Mouse (Mus musculus): ENCODE results near the gene Spef1. TPM values are rescaled to one million over a fixed set of nuclear protein-coding genes. Genes with fewer than 3 reads are reported as not detected.

Spef1 gene
- total and polyA plus RNA-seq, 2 experiments from 2014 or later: 9.7 to 26.2 TPM

DNA sequence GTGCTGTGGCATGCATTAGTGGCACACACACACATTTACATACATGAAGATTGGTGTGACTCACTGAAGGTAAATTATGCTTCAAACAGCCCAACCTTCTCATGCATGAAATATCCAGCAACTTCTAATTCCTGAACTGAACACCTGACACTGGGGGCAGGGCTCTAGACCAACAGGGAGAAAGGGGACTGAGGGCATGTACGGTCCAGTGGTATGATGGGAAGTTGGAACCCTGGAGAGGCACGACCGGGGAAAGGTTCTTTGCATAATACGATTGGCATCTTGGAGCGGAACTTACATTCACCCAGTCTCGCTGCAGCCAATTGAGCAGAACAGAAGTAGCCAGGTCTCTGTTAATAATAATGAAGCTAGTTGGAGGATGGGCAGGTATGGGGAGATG is 38.1 kb upstream of the Spef1 start:
- Histone ChIP-seq H3K9ac (no peak overlapping the region), H3K4me2 (ENCODE audit: low read depth) (no peak overlapping the region), H3K4me3 (ENCODE audit: low read depth, low read length) (no peak overlapping the region), H3K9me3 (ENCODE audit: low read length) (no peaks in the 10 kb centered on the region), H3K4me1 (ENCODE audit: insufficient read depth) (no peaks in the 10 kb centered on the region), H3K27ac (ENCODE audit: low read depth, low read length) (no peak overlapping the region), H3K27me3 (ENCODE audit: insufficient read depth, low read length) (no peaks in the 10 kb centered on the region), H3K36me3 (ENCODE audit: insufficient read depth) (no peaks in the 10 kb centered on the region)
- DNase-seq (no peak), ATAC-seq (no peak)
- no peak for TF ChIP-seq CTCF (IDR thresholded peaks at IDR 0.05; ENCODE audit: low read depth)
- 83% methylated on average over 6 of the region's 6 CpGs for WGBS

GRCm38 (mm10) chr2:131223569-131223968 is 36.5 kb upstream of the Spef1 start:
- H3K9me3 ChIP-seq (ENCODE audit: low read length): no peaks in the 10 kb centered on the region
- H3K4me3 ChIP-seq (ENCODE audit: low read depth, low read length): no peak overlapping the region
- 78% methylated on average over 1 of the region's 1 CpGs for WGBS
- ATAC-seq: no peak
- H3K36me3 ChIP-seq (ENCODE audit: insufficient read depth): no peaks in the 10 kb centered on the region
- no peaks in the 10 kb centered on the region for H3K27me3 ChIP-seq (ENCODE audit: insufficient read depth, low read length)
- no peaks in the 10 kb centered on the region for H3K4me1 ChIP-seq (ENCODE audit: insufficient read depth)
- H3K27ac ChIP-seq (ENCODE audit: low read depth, low read length): no peak overlapping the region
- DNase-seq: no peak
- no peak overlapping the region for H3K9ac ChIP-seq
- no peak overlapping the region for H3K4me2 ChIP-seq (ENCODE audit: low read depth)
- TF ChIP-seq CTCF (IDR thresholded peaks at IDR 0.05; ENCODE audit: low read depth): no peak

GRCm38 (mm10) chr2:131222562-131222961 is 35.5 kb upstream of the Spef1 start:
- Histone ChIP-seq H3K36me3 (ENCODE audit: insufficient read depth) (no peaks in the 10 kb centered on the region), H3K4me1 (ENCODE audit: insufficient read depth) (no peaks in the 10 kb centered on the region), H3K27me3 (ENCODE audit: insufficient read depth, low read length) (no peaks in the 10 kb centered on the region), H3K9me3 (ENCODE audit: low read length) (no peaks in the 10 kb centered on the region), H3K27ac (ENCODE audit: low read depth, low read length) (no peak overlapping the region), H3K4me2 (ENCODE audit: low read depth) (no peak overlapping the region), H3K9ac (no peak overlapping the region), H3K4me3 (ENCODE audit: low read depth, low read length) (no peak overlapping the region)
- WGBS: 55% methylated on average over 5 of the region's 5 CpGs
- DNase-seq (no peak), ATAC-seq (no peak)
- TF ChIP-seq CTCF (IDR thresholded peaks at IDR 0.05; ENCODE audit: low read depth): no peak

DNA sequence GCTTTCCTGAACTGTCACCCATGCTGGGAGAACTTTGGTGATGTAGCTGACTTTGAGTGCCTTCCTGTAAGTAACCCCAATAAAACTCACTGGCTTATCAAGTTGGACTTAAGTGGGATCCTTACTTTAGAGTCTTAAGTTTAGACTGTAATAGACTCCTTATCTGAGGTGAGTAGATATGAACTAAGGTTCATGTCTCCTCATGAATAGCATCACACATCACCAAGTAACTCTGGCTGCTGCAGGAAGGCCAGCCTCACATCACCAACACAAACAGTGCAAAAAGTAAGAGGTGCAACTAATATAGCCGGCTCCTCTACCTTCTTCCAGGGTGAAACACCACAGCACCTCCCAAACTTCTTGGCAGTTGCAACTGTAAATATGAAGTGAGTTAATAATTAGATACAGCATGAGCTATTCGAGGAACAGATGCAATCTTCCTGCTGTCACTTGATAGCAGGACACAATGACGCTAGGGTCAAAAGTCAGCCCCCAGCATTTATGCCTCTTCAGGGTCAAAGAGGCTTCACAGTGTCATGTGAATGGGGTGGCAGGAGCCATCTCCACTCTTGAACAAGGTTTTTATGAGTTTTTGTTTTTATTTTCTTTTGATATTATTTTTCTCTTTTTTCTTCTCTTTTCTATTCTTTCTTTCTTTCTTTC is 34.9 kb upstream of the Spef1 start:
- no peak overlapping the region for H3K4me2 ChIP-seq (ENCODE audit: low read depth)
- no peak overlapping the region for H3K4me3 ChIP-seq (ENCODE audit: low read depth, low read length)
- H3K9ac ChIP-seq: no peak overlapping the region
- ATAC-seq (no peak), DNase-seq (no peak)
- no peak for TF ChIP-seq CTCF (IDR thresholded peaks at IDR 0.05; ENCODE audit: low read depth)
- H3K9me3 ChIP-seq (ENCODE audit: low read length): no peaks in the 10 kb centered on the region
- no peaks in the 10 kb centered on the region for H3K36me3 ChIP-seq (ENCODE audit: insufficient read depth)
- H3K4me1 ChIP-seq (ENCODE audit: insufficient read depth): no peaks in the 10 kb centered on the region
- H3K27me3 ChIP-seq (ENCODE audit: insufficient read depth, low read length): no peaks in the 10 kb centered on the region
- no peak overlapping the region for H3K27ac ChIP-seq (ENCODE audit: low read depth, low read length)
- 86% methylated on average over 3 of the region's 3 CpGs for WGBS

GRCm38 (mm10) chr2:131220030-131220429 is 32.9 kb upstream of the Spef1 start:
- H3K27me3 ChIP-seq (ENCODE audit: insufficient read depth, low read length): no peaks in the 10 kb centered on the region
- DNase-seq: no peak
- ATAC-seq: no peak
- no peak overlapping the region for H3K27ac ChIP-seq (ENCODE audit: low read depth, low read length)
- H3K4me1 ChIP-seq (ENCODE audit: insufficient read depth): no peaks in the 10 kb centered on the region
- H3K4me3 ChIP-seq (ENCODE audit: low read depth, low read length): no peak overlapping the region
- no peak overlapping the region for H3K4me2 ChIP-seq (ENCODE audit: low read depth)
- H3K9ac ChIP-seq: no peak overlapping the region
- TF ChIP-seq CTCF (IDR thresholded peaks at IDR 0.05; ENCODE audit: low read depth): no peak
- no peaks in the 10 kb centered on the region for H3K9me3 ChIP-seq (ENCODE audit: low read length)
- WGBS: 87% methylated on average over 4 of the region's 4 CpGs
- H3K36me3 ChIP-seq (ENCODE audit: insufficient read depth): no peaks in the 10 kb centered on the region

DNA sequence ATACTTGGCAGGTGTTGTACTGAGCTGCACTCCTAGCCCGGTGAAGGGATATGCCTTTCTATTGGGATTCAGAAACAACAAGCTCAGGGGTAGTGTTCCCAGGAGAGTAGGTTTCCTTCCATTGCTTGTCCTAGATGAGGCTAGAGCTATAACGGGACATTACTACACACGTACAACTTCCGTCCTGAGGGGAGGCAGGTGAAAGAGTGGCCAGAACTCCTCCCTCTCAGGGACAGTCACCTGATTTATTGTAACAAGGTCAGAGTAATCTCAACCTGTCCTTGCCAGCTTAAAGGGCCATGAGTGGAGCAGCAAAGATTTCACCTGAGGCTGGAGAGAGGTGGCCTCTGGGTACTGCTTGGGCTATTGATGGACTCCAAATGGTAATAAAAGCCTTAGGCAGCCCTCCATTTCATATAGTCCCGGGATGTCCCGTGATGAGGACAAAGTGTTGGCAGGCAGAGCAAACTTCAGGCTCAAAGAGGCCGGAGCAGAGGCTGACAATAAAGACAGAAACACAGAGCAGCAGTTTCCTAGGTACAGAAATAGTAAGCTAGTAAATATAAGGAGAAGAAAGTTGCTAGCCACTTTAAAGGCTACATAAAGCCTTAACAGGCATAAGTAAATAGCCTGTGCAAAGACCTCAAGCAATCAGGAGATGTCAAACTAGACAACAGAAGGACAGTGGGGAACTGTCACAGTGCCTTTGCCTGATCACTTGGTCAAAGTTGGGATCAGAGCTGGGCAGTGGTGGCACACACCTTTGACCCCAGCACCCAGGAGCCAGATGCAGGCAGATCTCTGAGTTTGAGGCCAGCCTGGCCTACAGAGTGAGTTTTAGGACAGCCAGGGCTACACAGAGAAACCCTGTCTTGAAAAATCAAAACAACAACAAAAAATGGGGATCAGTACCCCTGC is 29.1 kb upstream of the Spef1 start:
- 86% methylated on average over 7 of the region's 7 CpGs for WGBS
- TF ChIP-seq CTCF (IDR thresholded peaks at IDR 0.05; ENCODE audit: low read depth): no peak
- Histone ChIP-seq H3K4me1 (ENCODE audit: insufficient read depth) (0 out of 2 replicates have a peak, but pooled peaks cover 2% of the 10 kb centered on the region), H3K9me3 (ENCODE audit: low read length) (no peaks in the 10 kb centered on the region), H3K4me2 (ENCODE audit: low read depth) (no peak overlapping the region), H3K9ac (no peak overlapping the region), H3K4me3 (ENCODE audit: low read depth, low read length) (no peak overlapping the region), H3K36me3 (ENCODE audit: insufficient read depth) (peaks cover 11% of the 10 kb centered on the region; the same call in 1 of the 2 replicates), H3K27ac (ENCODE audit: low read depth, low read length) (no peak overlapping the region), H3K27me3 (ENCODE audit: insufficient read depth, low read length) (no peaks in the 10 kb centered on the region)
- DNase-seq (no peak), ATAC-seq (no peak)

DNA sequence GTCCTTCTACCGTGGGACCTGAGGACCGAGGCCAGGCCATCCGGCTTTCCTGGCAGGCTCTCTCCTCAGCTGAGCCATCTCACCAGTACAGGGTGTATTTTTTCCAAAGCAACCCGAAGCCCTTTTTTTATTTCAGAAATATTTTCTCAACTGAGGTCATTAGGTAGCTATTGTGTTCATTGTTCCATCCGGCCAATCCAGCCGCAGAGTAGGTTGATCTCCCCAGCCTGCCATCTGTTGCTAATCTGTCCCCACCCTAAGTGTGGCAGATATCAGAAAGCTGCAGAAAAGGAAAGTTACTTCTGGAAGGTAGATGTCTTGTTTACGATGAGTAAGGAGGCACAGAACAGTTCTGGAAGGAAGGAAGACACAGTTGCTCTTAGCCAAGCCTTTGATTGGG is 26.7 kb upstream of the Spef1 start:
- H3K4me2 ChIP-seq (ENCODE audit: low read depth): no peak overlapping the region
- DNase-seq: no peak
- 0 out of 2 replicates have a peak, but pooled peaks cover 9% of the 10 kb centered on the region for H3K4me1 ChIP-seq (ENCODE audit: insufficient read depth)
- no peaks in the 10 kb centered on the region for H3K9me3 ChIP-seq (ENCODE audit: low read length)
- WGBS: 80% methylated on average over 7 of the region's 7 CpGs
- no peak for TF ChIP-seq CTCF (IDR thresholded peaks at IDR 0.05; ENCODE audit: low read depth)
- no peaks in the 10 kb centered on the region for H3K27me3 ChIP-seq (ENCODE audit: insufficient read depth, low read length)
- H3K27ac ChIP-seq (ENCODE audit: low read depth, low read length): no peak overlapping the region
- H3K4me3 ChIP-seq (ENCODE audit: low read depth, low read length): no peak overlapping the region
- H3K9ac ChIP-seq: no peak overlapping the region
- peaks cover 11% of the 10 kb centered on the region; the same call in 1 of the 2 replicates for H3K36me3 ChIP-seq (ENCODE audit: insufficient read depth)
- ATAC-seq: no peak
